Mouse (Mus musculus) spleen, adult 2 months (tissue): ENCODE measurements around the gene Fgf12. TPM values are rescaled to one million over a fixed set of nuclear protein-coding genes. Genes with fewer than 3 reads are reported as not detected.

Experiments
- DNase-seq, 2 experiments: peaks; one replicate each; pipeline versions ENCODE4 v3.0.0 to v3.0.0-alpha.2; 2012 to 2021; ENCODE audit warnings: low spot score in 2 of 2, low read depth in 1 of 2
- H3K27ac ChIP-seq: fragments of 200-500 bp; 2 replicates; pipeline ENCODE4 v1.5.1; 2012; ENCODE audit warnings: low read length, inconsistent platforms; ENCODE audit not compliant: insufficient read depth
- H3K27me3 ChIP-seq: fragments of 200-500 bp; 2 replicates; pipeline ENCODE4 v1.6.1; 2012; ENCODE audit warnings: mild to moderate bottlenecking, moderate library complexity, low read length, inconsistent platforms; ENCODE audit not compliant: control insufficient read depth, insufficient read depth
- H3K36me3 ChIP-seq: fragments of 200-500 bp; 2 replicates; pipeline ENCODE4 v1.6.1; 2012; ENCODE audit warnings: mild to moderate bottlenecking, low read length, inconsistent platforms; ENCODE audit not compliant: control insufficient read depth, insufficient read depth
- H3K4me1 ChIP-seq: fragments of 200-500 bp; 2 replicates; pipeline ENCODE4 v1.6.1; 2011; ENCODE audit warnings: inconsistent platforms; ENCODE audit not compliant: control insufficient read depth, insufficient read depth, insufficient read length
- H3K4me3 ChIP-seq: fragments of 200-500 bp; 2 replicates; pipeline ENCODE4 v1.5.1; 2011; ENCODE audit warnings: mild to moderate bottlenecking, inconsistent platforms; ENCODE audit not compliant: insufficient read depth, insufficient read length; ENCODE audit errors: extremely low read depth
- CTCF ChIP-seq: fragments of 200-500 bp; IDR thresholded peaks from 2 replicates; pipeline ENCODE4 v1.5.1; 2011; ENCODE audit warnings: mild to moderate bottlenecking, inconsistent platforms; ENCODE audit not compliant: insufficient read depth, insufficient read length, insufficient replicate concordance; ENCODE audit errors: extremely low read depth
- POLR2A ChIP-seq: fragments of 200-500 bp; IDR thresholded peaks from 2 replicates; pipeline ENCODE4 v1.6.1; 2011; ENCODE audit warnings: low read depth, low read length, inconsistent platforms
- WGBS: fragments of 180-500 bp; shearing (Covaris S2); methylation state at CpG from one replicate; pipeline ENCODE4 v1.1.7; 2018; 5-methylcytosine and 5-hydroxymethylcytosine counted together
- polyA plus RNA-seq: library from polyadenylated mRNA; depleted of rRNA; stranded (reverse); fragments of >200 nt; gene quantifications from 2 replicates; pipeline ENCODE4 v1.2.3, GENCODE M21; 2012

Gene Fgf12
- polyA plus RNA-seq, 1 experiment = not detected

DNA sequence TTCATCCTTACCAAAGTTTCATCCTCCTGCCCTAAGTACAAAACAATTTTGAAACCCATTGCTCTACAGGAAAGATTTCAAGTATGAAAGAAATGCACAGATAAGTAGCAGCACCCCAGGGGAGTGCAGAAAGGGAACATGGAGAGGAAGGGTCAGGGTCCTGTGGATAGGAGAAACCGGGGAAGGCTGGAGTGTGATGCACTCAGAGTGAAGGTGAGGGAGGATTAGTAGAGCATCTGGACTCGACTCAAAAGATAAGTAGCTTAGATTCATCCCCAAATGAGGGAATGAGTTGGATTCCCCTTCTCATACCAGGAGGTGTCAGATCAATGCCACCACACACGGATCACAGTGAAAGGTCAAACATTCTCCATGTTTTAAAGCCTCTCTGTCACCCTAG, 46.2 kb downstream of the Fgf12 start:
- H3K4me3 ChIP-seq = no peak overlapping the region
- no peaks in the 10 kb centered on the region for H3K36me3 ChIP-seq
- H3K27me3 ChIP-seq = no peaks in the 10 kb centered on the region
- no peak for TF ChIP-seq POLR2A
- no peak for TF ChIP-seq CTCF
- DNase-seq = no peak
- no peak overlapping the region for H3K27ac ChIP-seq
- WGBS = 69% methylated on average over 3 of the region's 3 CpGs
- no peaks in the 10 kb centered on the region for H3K4me1 ChIP-seq

DNA sequence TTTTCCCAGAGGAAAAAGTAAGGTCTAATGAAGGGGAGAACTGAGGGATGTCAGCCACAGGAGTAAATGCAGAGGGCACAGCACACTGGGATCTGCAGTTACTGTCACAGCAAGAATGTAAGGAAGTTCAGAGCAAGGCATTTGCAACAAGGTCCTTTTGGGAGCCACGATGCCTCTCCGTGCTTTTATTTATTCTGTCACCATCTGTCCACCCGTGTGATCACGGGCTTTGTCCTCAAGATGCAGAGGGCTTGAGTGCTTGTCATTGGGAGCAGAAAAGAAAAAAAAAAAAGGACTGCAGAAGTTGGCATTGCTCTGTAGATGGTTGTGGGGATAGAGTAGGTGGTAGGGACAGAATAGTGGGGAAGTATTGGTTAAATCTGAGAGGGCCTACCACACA, 52.5 kb downstream of the Fgf12 start:
- no peak overlapping the region for H3K4me3 ChIP-seq
- H3K27ac ChIP-seq = no peak overlapping the region
- H3K36me3 ChIP-seq = no peaks in the 10 kb centered on the region
- no peaks in the 10 kb centered on the region for H3K4me1 ChIP-seq
- TF ChIP-seq CTCF (no peak), POLR2A (no peak)
- DNase-seq = no peak
- WGBS = 81% methylated on average over 4 of the region's 4 CpGs
- H3K27me3 ChIP-seq = no peaks in the 10 kb centered on the region

DNA sequence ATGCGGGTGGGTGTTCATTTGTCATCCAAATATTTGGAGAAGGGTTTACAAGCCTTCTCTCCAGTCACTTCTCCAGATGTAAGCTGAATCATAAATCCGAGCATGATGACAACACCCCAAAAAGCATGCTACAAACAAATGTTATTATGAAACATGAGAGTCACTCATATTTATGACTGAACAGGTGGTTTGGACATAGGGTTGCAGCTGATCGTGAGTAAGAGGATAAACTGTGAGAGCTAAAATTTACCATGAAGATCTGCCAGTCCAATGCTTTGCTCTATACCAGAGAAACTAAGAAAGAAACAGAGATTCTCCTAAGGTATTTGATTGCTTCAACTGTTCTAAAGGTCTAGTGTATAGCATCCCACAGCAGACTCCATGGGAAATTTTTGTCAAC, 56.0 kb downstream of the Fgf12 start:
- no peak for DNase-seq
- WGBS = 81% methylated on average over 3 of the region's 3 CpGs
- H3K27ac ChIP-seq = no peak overlapping the region
- TF ChIP-seq POLR2A (no peak), CTCF (no peak)
- H3K27me3 ChIP-seq = no peaks in the 10 kb centered on the region
- no peak overlapping the region for H3K4me3 ChIP-seq
- no peaks in the 10 kb centered on the region for H3K36me3 ChIP-seq
- H3K4me1 ChIP-seq = no peaks in the 10 kb centered on the region

DNA sequence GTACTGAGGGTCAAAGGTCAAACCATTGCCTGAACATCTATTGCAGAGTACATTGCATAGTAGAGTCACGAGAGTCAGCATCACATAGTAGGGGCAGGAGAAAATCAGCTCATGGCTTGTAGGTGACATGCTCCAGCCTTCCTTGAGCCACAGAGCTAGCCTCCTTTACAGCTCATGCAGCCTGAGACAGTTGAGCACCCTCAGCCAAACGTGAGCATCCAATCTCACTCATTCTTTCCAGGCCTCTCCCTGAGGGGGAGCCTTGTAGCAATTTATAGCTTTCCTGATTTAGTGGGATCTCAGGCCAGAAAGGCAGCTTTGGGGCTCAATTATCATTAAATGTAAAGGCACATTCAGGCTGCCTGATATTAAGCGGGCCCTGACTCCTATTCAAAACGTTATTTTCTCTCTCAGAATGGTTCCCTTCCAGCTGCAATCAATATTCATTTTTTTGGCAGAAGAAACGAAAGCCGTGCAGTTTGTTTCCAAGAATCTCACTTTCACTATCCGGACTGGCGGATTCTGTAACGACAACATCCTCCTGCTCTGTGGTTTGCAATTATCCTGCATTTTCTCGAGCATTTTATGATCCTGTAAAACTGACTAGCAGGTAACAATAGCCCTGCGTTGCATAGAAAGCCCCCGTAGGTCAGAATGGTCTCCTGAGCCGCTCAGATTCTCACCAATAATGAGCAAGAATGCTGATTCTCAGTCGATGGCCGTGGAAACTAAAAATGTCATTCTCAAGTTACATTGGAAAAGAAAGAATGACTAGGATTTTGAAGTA, 58.6 kb downstream of the Fgf12 start:
- no peaks in the 10 kb centered on the region for H3K27me3 ChIP-seq
- TF ChIP-seq POLR2A (no peak), CTCF (no peak)
- DNase-seq = no peak
- H3K4me1 ChIP-seq = no peaks in the 10 kb centered on the region
- WGBS = 74% methylated on average over 15 of the region's 15 CpGs
- H3K27ac ChIP-seq = no peak overlapping the region
- H3K36me3 ChIP-seq = no peaks in the 10 kb centered on the region
- no peak overlapping the region for H3K4me3 ChIP-seq

DNA sequence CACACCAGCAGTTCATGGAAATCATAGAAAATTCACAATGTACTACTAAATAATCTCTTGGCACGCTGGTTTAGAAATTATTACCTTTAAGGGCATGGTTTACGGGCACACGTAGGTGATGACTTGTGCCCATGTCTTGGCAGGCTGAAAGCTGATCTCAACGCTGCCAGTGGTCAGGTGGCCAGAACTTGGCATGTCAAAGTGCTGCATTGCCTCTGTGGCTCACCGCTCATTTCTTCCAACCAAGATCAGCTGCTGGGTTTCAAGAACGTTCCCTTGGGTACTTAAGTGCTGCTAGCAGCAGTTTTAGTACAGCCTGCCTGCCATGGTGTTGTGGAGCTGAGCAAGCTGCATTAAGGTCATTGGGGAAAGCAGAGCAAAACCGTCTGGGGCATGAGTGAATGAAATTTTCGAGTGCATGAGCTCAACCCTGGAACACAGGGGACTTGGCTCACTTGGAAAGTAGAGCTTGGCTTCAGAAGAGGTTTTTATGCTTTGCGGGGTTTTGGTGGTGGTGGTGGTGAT, 63.9 kb downstream of the Fgf12 start:
- DNase-seq = no peak
- WGBS = 89% methylated on average over 9 of the region's 9 CpGs
- no peaks in the 10 kb centered on the region for H3K27me3 ChIP-seq
- no peaks in the 10 kb centered on the region for H3K36me3 ChIP-seq
- no peaks in the 10 kb centered on the region for H3K4me1 ChIP-seq
- no peak overlapping the region for H3K27ac ChIP-seq
- H3K4me3 ChIP-seq = no peak overlapping the region
- TF ChIP-seq POLR2A (no peak), CTCF (no peak)

DNA sequence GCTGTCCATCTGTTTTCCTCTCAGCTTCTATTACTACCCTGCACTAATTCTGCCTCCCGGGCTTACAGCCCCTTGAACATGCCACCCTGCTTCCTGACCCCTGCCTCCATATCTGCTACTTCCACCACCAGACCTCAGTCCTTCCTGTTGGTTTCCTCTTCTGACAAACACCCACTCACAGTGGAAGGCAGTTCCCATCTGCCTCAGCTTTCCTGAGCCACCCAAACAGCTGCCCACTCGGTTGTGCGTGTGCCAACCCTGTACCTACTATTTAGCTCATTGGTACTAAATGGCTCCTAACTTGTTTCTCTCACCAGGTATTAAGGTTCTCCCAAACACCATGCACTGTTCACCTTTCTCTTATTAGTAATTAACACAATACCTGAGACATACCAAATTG, 71.2 kb downstream of the Fgf12 start:
- WGBS = 13% methylated on average over 3 of the region's 3 CpGs
- H3K4me1 ChIP-seq = no peaks in the 10 kb centered on the region
- TF ChIP-seq POLR2A = no peak
- TF ChIP-seq CTCF = no peak
- no peaks in the 10 kb centered on the region for H3K36me3 ChIP-seq
- no peak overlapping the region for H3K4me3 ChIP-seq
- no peak overlapping the region for H3K27ac ChIP-seq
- no peak for DNase-seq
- no peaks in the 10 kb centered on the region for H3K27me3 ChIP-seq

DNA sequence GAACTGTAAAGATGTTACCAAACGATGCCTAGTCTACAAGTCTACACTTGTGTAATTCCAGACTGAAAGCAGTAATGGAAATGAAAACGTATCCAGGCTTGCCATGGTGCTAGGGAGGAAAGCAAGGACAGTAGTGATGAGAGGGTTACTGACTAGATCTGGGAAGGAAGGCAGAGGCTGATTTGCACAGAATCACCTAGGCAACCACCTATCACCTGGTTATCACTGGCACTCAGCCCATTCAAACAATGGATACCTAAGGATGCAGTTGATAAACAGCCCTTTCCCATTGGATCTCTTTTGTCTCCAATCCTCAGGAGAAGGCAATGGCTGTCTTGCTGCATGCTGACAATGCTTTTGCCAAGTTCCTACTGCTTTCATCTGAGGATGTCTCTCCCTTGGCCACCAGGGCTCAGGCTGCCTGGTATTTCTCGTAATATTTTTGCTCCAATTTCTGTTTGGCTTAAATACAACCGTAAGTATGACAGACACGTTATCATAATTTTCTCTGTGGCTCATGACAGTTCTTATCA, 84.0 kb downstream of the Fgf12 start:
- whole genome bisulfite sequencing = 88% methylated on average over 5 of the region's 5 CpGs
- no peaks in the 10 kb centered on the region for H3K36me3 ChIP-seq

More for the DNA sequence above, 84.0 kb downstream of the Fgf12 start:
- no peak overlapping the region for H3K4me3 ChIP-seq
- no peak overlapping the region for H3K27ac ChIP-seq
- no peaks in the 10 kb centered on the region for H3K4me1 ChIP-seq
- DNase-seq = no peak
- no peaks in the 10 kb centered on the region for H3K27me3 ChIP-seq
- no peak for TF ChIP-seq POLR2A
- TF ChIP-seq CTCF = no peak
